Mouse (Mus musculus): ENCODE measurements at regions not wholly inside any gene's neighbourhood (a gene's known extent, or its start where the extent isn't known, plus 50 kb on each side); places are given as distances from the start of the nearest gene placed in this dataset.

DNA sequence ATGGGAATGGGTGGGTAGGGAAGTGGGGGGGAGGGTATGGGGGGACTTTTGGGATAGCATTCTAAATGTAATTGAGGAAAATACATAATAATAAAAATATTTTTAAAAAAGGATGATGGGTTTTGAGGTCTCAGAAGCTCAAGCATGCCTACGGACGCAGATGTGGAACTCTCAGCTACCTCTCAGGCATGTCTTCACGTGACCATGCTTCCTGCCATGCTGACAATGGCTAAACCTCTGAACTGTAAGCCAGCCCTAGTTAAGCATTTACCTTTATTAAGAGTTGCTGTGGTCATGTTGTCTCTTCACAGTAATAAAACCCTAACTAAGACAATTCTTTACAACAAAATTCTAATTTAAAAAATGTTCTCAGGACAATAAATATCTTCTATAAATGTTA, 80.0 kb downstream of the Tex36 start:
- no peak for TF ChIP-seq TCF3 (IDR thresholded peaks at IDR 0.05; ENCODE audit: insufficient read length, low read depth)
- TF ChIP-seq TCF12 (IDR thresholded peaks at IDR 0.05; ENCODE audit: insufficient read depth, poor library complexity, severe bottlenecking), result no peak
- TF ChIP-seq POLR2AphosphoS2 (IDR thresholded peaks at IDR 0.05; ENCODE audit: insufficient read length, low read depth), result no peak
- TF ChIP-seq MAX (IDR thresholded peaks at IDR 0.05; ENCODE audit: low read depth), result no peak
- no peak for TF ChIP-seq CEBPB (IDR thresholded peaks at IDR 0.05; ENCODE audit: insufficient read depth, poor library complexity, severe bottlenecking)
- TF ChIP-seq REST (IDR thresholded peaks at IDR 0.05; ENCODE audit: insufficient read depth, insufficient read length), result no peak
- no peak for TF ChIP-seq POLR2A (IDR thresholded peaks at IDR 0.05; ENCODE audit: insufficient read length, low read depth)
- H3K79me2 ChIP-seq (ENCODE audit: control insufficient read depth, insufficient read depth), result no peaks in the 10 kb centered on the region
- H3K4me3 ChIP-seq, result no peak overlapping the region
- H3K36me3 ChIP-seq (ENCODE audit: control insufficient read depth, insufficient read depth), result no peaks in the 10 kb centered on the region
- no peak overlapping the region for H3ac ChIP-seq (ENCODE audit: control insufficient read depth, insufficient read length)
- peaks cover 6% of the 10 kb centered on the region for H3K27me3 ChIP-seq (ENCODE audit: control insufficient read depth, insufficient read depth, insufficient read length)
- no peak overlapping the region for H3K4me2 ChIP-seq (ENCODE audit: low read depth)

DNA sequence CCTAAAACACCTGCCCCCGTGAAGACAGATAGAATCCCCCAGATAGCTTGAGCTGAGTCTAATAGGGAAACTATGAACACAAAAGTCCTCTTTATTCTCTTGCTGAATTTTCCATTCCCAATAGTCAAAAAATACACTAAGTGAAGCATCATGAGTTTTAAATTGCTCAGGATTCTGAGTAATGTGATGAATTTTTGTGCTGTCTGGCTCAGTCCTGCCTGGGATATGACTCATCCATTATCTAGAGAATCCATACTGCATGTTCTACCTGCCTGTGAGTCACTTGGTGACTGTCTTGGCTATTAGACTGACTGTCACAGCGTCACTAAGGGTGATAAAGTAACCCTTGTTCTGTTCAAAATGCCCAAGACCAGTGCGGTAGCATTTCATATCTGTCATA, 83.0 kb downstream of the Tex36 start:
- no peak overlapping the region for H3ac ChIP-seq (ENCODE audit: control insufficient read depth, insufficient read length)
- H3K4me2 ChIP-seq (ENCODE audit: low read depth), result no peak overlapping the region
- no peaks in the 10 kb centered on the region for H3K79me2 ChIP-seq (ENCODE audit: control insufficient read depth, insufficient read depth)
- no peaks in the 10 kb centered on the region for H3K27me3 ChIP-seq (ENCODE audit: control insufficient read depth, insufficient read depth, insufficient read length)
- H3K36me3 ChIP-seq (ENCODE audit: control insufficient read depth, insufficient read depth), result no peaks in the 10 kb centered on the region
- TF ChIP-seq MAX (IDR thresholded peaks at IDR 0.05; ENCODE audit: low read depth) (no peak), E2F4 (IDR thresholded peaks at IDR 0.05; ENCODE audit: insufficient read depth) (no peak), TCF12 (IDR thresholded peaks at IDR 0.05; ENCODE audit: insufficient read depth, poor library complexity, severe bottlenecking) (no peak), POLR2AphosphoS2 (IDR thresholded peaks at IDR 0.05; ENCODE audit: insufficient read length, low read depth) (no peak), USF1 (IDR thresholded peaks at IDR 0.05; ENCODE audit: low read depth) (no peak), CEBPB (IDR thresholded peaks at IDR 0.05; ENCODE audit: insufficient read depth, poor library complexity, severe bottlenecking) (no peak)
- H3K4me3 ChIP-seq, result no peak overlapping the region

DNA sequence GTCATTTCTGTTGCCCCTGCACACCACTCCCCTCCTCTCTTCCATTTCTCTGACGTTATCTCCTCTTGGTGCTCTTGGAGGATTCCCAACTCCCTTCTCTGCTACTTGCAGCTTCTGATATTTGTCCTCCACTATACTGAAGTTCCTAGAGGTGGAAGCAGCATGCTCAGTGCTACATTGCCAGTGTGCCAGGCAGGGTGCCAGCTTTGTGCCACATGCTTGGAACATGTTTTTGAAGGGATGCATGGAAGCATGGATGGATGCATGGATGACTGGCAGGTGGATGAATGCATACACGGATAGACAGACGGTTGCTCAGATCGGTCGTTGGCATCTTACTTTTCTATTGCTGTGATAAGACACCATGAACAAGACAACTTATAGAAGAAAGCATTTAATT, 84.4 kb downstream of the Tex36 start:
- H3K27me3 ChIP-seq (ENCODE audit: control insufficient read depth, insufficient read depth, insufficient read length), result no peaks in the 10 kb centered on the region
- H3K36me3 ChIP-seq (ENCODE audit: control insufficient read depth, insufficient read depth), result no peaks in the 10 kb centered on the region
- H3ac ChIP-seq (ENCODE audit: control insufficient read depth, insufficient read length), result no peak overlapping the region
- no peak overlapping the region for H3K4me2 ChIP-seq (ENCODE audit: low read depth)
- H3K4me3 ChIP-seq, result no peak overlapping the region
- TF ChIP-seq REST (IDR thresholded peaks at IDR 0.05; ENCODE audit: insufficient read depth, insufficient read length) (no peak), E2F4 (IDR thresholded peaks at IDR 0.05; ENCODE audit: insufficient read depth) (no peak), CEBPB (IDR thresholded peaks at IDR 0.05; ENCODE audit: insufficient read depth, poor library complexity, severe bottlenecking) (no peak), MYOG (IDR thresholded peaks at IDR 0.05; ENCODE audit: control insufficient read depth in 1 of 3, insufficient read depth in 1 of 3, insufficient read length in 2 of 3, low read depth in 2 of 3) (no peak), USF1 (IDR thresholded peaks at IDR 0.05; ENCODE audit: low read depth) (no peak), MYOD1 (IDR thresholded peaks at IDR 0.05; ENCODE audit: control insufficient read depth in 1 of 3, insufficient read length in 2 of 3, low read depth in 2 of 3) (no peak), POLR2A (IDR thresholded peaks at IDR 0.05; ENCODE audit: insufficient read length, low read depth) (no peak), MAX (IDR thresholded peaks at IDR 0.05; ENCODE audit: low read depth) (no peak), TCF12 (IDR thresholded peaks at IDR 0.05; ENCODE audit: insufficient read depth, poor library complexity, severe bottlenecking) (no peak), TCF3 (IDR thresholded peaks at IDR 0.05; ENCODE audit: insufficient read length, low read depth) (no peak), SRF (IDR thresholded peaks at IDR 0.05; ENCODE audit: control insufficient read depth, insufficient read length, low read depth) (no peak), POLR2AphosphoS2 (IDR thresholded peaks at IDR 0.05; ENCODE audit: insufficient read length, low read depth) (no peak)
- H3K79me2 ChIP-seq (ENCODE audit: control insufficient read depth, insufficient read depth), result no peaks in the 10 kb centered on the region

DNA sequence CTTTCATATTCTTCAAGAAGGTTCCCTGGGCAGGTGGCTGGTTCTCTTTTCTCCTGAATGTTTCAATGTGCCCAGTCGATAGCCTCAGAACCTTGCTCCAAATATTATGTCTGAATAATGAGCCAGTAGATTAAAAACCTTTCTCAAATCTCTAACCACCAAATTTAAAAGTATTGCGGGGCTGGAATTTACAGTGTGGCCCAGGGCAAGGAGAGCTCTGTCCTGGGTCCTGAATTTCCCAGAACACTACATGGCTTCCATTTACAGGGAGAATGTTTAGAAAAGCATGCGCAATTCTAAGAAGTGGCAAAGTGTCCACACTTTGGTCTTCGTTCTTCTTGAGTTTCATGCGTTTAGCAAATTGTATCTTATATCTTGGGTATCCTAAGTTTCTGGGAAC, 91.0 kb downstream of the Tex36 start:
- TF ChIP-seq SRF (IDR thresholded peaks at IDR 0.05; ENCODE audit: control insufficient read depth, insufficient read length, low read depth) (no peak), MYOG (IDR thresholded peaks at IDR 0.05; ENCODE audit: control insufficient read depth in 1 of 3, insufficient read depth in 1 of 3, insufficient read length in 2 of 3, low read depth in 2 of 3) (no peak), POLR2A (IDR thresholded peaks at IDR 0.05; ENCODE audit: insufficient read length, low read depth) (no peak), E2F4 (IDR thresholded peaks at IDR 0.05; ENCODE audit: insufficient read depth) (no peak), CEBPB (IDR thresholded peaks at IDR 0.05; ENCODE audit: insufficient read depth, poor library complexity, severe bottlenecking) (no peak), MYOD1 (IDR thresholded peaks at IDR 0.05; ENCODE audit: control insufficient read depth in 1 of 3, insufficient read length in 2 of 3, low read depth in 2 of 3) (no peak), TCF12 (IDR thresholded peaks at IDR 0.05; ENCODE audit: insufficient read depth, poor library complexity, severe bottlenecking) (no peak), TCF3 (IDR thresholded peaks at IDR 0.05; ENCODE audit: insufficient read length, low read depth) (no peak), REST (IDR thresholded peaks at IDR 0.05; ENCODE audit: insufficient read depth, insufficient read length) (no peak), MAX (IDR thresholded peaks at IDR 0.05; ENCODE audit: low read depth) (no peak), POLR2AphosphoS2 (IDR thresholded peaks at IDR 0.05; ENCODE audit: insufficient read length, low read depth) (no peak), USF1 (IDR thresholded peaks at IDR 0.05; ENCODE audit: low read depth) (no peak)
- Histone ChIP-seq H3K27me3 (ENCODE audit: control insufficient read depth, insufficient read depth, insufficient read length) (no peaks in the 10 kb centered on the region), H3K4me2 (ENCODE audit: low read depth) (no peak overlapping the region), H3ac (ENCODE audit: control insufficient read depth, insufficient read length) (no peak overlapping the region), H3K79me2 (ENCODE audit: control insufficient read depth, insufficient read depth) (no peaks in the 10 kb centered on the region), H3K4me3 (no peak overlapping the region), H3K36me3 (ENCODE audit: control insufficient read depth, insufficient read depth) (no peaks in the 10 kb centered on the region)

DNA sequence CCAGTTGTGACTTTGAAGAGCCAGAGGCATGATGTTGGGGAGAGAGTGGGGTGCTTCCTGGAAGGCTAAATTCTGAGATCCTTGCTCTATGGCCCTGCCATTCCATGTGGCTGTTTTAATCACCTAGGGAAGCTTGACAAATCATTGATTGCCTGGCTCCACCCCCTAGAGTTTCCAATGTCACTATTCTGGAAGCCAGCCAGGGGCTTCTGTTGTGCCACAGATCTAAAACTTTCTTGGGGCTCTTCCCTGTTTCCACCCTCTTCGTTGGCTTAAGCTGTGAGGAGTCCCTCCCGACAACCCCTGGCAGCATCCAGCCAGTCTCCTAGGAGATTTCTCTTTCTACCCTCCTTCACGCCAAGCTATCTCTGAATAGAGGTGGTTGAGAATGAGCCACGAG, 92.5 kb downstream of the Tex36 start:
- H3K4me2 ChIP-seq (ENCODE audit: low read depth), result no peak overlapping the region
- no peak overlapping the region for H3K4me3 ChIP-seq
- H3K79me2 ChIP-seq (ENCODE audit: control insufficient read depth, insufficient read depth), result no peaks in the 10 kb centered on the region
- no peak overlapping the region for H3ac ChIP-seq (ENCODE audit: control insufficient read depth, insufficient read length)
- H3K27me3 ChIP-seq (ENCODE audit: control insufficient read depth, insufficient read depth, insufficient read length), result no peaks in the 10 kb centered on the region
- TF ChIP-seq POLR2A (IDR thresholded peaks at IDR 0.05; ENCODE audit: insufficient read length, low read depth) (no peak), MYOD1 (IDR thresholded peaks at IDR 0.05; ENCODE audit: control insufficient read depth in 1 of 3, insufficient read length in 2 of 3, low read depth in 2 of 3) (no peak), TCF3 (IDR thresholded peaks at IDR 0.05; ENCODE audit: insufficient read length, low read depth) (no peak), CEBPB (IDR thresholded peaks at IDR 0.05; ENCODE audit: insufficient read depth, poor library complexity, severe bottlenecking) (no peak), USF1 (IDR thresholded peaks at IDR 0.05; ENCODE audit: low read depth) (no peak), TCF12 (IDR thresholded peaks at IDR 0.05; ENCODE audit: insufficient read depth, poor library complexity, severe bottlenecking) (no peak), SRF (IDR thresholded peaks at IDR 0.05; ENCODE audit: control insufficient read depth, insufficient read length, low read depth) (no peak), POLR2AphosphoS2 (IDR thresholded peaks at IDR 0.05; ENCODE audit: insufficient read length, low read depth) (no peak), MAX (IDR thresholded peaks at IDR 0.05; ENCODE audit: low read depth) (no peak), MYOG (IDR thresholded peaks at IDR 0.05; ENCODE audit: control insufficient read depth in 1 of 3, insufficient read depth in 1 of 3, insufficient read length in 2 of 3, low read depth in 2 of 3) (no peak)
- no peaks in the 10 kb centered on the region for H3K36me3 ChIP-seq (ENCODE audit: control insufficient read depth, insufficient read depth)
